Comparison of ENCODE assay signal across 8 mouse cellular contexts in the genomic region with DNA sequence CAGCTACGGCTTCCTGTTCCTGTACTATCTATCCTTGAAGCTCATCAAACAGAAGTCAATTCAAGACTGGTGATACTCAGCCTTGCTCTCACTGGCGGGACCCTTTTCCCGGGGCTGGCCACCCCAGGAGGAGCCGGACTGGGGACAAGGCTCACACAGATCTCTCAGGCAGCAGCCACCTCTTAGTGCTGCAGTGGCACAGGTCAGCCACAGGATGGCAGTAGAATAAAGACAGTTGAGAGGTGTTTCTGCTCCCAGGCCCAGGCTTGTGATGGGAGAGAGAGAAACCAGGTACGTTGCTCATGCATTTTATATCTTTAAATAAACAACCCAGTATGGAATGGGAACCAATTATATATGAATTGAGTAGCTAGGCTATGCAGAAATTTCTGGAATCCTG. TPM values are rescaled to one million over a fixed set of nuclear protein-coding genes. Genes with fewer than 3 reads are reported as not detected.
DNase-seq lines count a peak whose midpoint lies in the region; ATAC-seq lines count a peak whose summit lies in the region.

No protein-coding gene starts in this region.

- peak; percentile 32 to 36 for DNase-seq in adrenal gland, adult 18-20 months (ENCODE audit: low spot score in 2 of 2)
- no peak for DNase-seq in adrenal gland, adult 8-10 months
- DNase-seq in ZHBTc4 (ENCODE audit: low read depth, low spot score), result peak; percentile 51
- peak; percentile 84 for DNase-seq in embryo, embryonic 10.5 days (ENCODE audit: low spot score)
- peak; percentile 63 for DNase-seq in layer of hippocampus, adult 9-11 months
- peak; percentile 39 to 57 for DNase-seq in right cerebral cortex, postnatal 36 days (ENCODE audit: low spot score in 2 of 2)

- ATAC-seq in hematopoietic stem cell, adult 5-6 weeks (replicated peaks in 1 of 2; ENCODE audit: insufficient read depth in 1 of 2, low FRiP score in 2 of 2, low TSS enrichment in 1 of 2, low read depth in 1 of 2, poor library complexity in 2 of 2, severe bottlenecking in 2 of 2), result peak; percentile 61 to 77
- peak; percentile 87 for ATAC-seq in megakaryocyte, adult 5-6 weeks (ENCODE audit: poor library complexity, severe bottlenecking)

RNA-seq across cellular contexts. Expression of a gene that starts 15.9 kb away (rescaled TPM):
- total RNA-seq in adrenal gland, adult 18-20 months (2021), result not detected
- total RNA-seq in adrenal gland, adult 8-10 months (2022), result under 1 TPM in 1 of 4 experiments, not detected in 3; 0.21 TPM
- not detected in 2 replicates for total RNA-seq in hematopoietic stem cell, adult 5-6 weeks (2017)
- not detected in 2 replicates for total RNA-seq in megakaryocyte, adult 5-6 weeks (2015)
- total RNA-seq in megakaryocyte, adult 5-6 weeks (2017), result 0.16 TPM in 1 of 2 replicates, not detected in the other

RNA-seq across cellular contexts. Expression of a gene that starts 22.6 kb away (rescaled TPM):
- not detected for total RNA-seq in adrenal gland, adult 18-20 months (2021)
- total RNA-seq in adrenal gland, adult 8-10 months (2022), result not detected
- not detected in 2 replicates for total RNA-seq in hematopoietic stem cell, adult 5-6 weeks (2017)
- not detected in 2 replicates for total RNA-seq in megakaryocyte, adult 5-6 weeks (2015)
- not detected in 2 replicates for total RNA-seq in megakaryocyte, adult 5-6 weeks (2017)
